Mouse (Mus musculus): Measurements from ENCODE around the gene Stk39. TPM values are rescaled to one million over a fixed set of nuclear protein-coding genes. Genes with fewer than 3 reads are reported as not detected.

The Stk39 gene
- polyA plus RNA-seq, 1 experiment from 2014 or later: 35.8 TPM

DNA sequence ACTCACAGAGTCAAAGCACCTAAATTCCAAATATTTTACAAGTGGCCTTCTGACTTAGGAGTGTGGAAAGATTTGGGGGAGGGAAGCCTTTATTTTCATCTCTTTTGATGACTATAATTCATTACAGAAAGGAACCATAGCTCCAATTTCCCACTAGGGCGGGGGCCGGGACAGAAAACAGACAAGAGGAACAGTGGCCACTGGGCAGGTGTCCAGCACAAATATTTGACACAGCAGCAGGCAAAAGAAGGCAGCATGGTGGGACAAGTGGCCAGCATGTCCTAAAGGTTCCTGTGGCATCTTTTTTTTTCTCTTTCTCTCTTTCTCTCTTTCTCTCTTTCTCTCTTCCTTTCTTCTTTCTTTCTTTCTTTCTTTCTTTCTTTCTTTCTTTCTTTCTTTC, 154.6 kb downstream of the Stk39 start:
- WGBS: 52% methylated on average over 2 of the region's 2 CpGs
- Histone ChIP-seq H3K27ac (replicated peaks) (no peak overlapping the region), H3K4me2 (no peak overlapping the region), H3K9me3 (no peaks in the 10 kb centered on the region), H3K9ac (no peak overlapping the region), H3K27me3 (no peaks in the 10 kb centered on the region), H3K4me1 (replicated peaks) (peaks cover 43% of the 10 kb centered on the region), H3K4me3 (no peak overlapping the region), H3K36me3 (no peaks in the 10 kb centered on the region)
- ATAC-seq (ENCODE audit: low read depth): no peak

DNA sequence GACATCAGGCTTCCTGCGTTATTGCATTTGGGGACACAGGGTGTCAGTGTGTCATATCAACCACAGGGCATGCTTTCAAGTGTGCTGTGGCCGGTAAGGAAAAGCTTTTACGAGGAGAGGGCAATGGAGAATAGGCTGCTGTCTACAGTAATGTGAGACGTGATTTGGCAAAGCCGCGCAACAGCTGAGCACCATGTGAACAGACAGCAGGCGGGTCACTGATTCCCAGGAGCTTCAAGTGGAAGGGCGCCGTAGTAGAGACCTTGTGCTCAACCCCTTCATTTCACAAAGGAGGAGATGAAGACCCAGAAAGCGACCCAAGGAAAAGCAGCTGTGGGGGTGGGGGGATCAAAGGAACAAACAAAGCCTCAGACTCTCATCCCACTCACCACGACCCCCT, 156.8 kb downstream of the Stk39 start:
- 67% methylated on average over 11 of the region's 11 CpGs for whole genome bisulfite sequencing
- Histone ChIP-seq H3K27me3 (no peaks in the 10 kb centered on the region), H3K9ac (no peak overlapping the region), H3K4me3 (no peak overlapping the region), H3K36me3 (no peaks in the 10 kb centered on the region), H3K4me2 (no peak overlapping the region), H3K9me3 (no peaks in the 10 kb centered on the region), H3K4me1 (replicated peaks) (peaks cover 30% of the 10 kb centered on the region), H3K27ac (replicated peaks) (0 out of 2 replicates have a peak overlapping the region, but pooled peaks have one; percentile 11)
- no peak for ATAC-seq (ENCODE audit: low read depth)

DNA sequence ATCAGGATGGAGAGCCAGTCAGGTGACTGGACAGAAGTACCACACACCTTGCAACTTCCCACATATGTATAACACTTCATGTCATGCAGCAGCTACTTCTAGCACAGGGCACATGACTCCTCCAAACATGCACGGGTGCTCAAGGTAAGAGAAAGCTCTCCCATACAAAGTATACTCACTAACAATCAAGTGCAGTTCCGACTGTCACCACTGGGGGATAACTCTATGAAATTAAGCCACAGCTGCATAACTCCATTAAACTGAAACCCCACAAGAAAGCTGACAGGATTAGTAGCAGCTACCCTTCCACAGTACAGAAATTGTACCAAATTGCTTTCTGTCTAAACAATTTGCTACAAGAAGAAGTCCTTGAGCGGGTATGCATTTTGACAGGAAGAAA, 161.9 kb downstream of the Stk39 start:
- no peak overlapping the region for H3K27ac ChIP-seq (replicated peaks)
- no peaks in the 10 kb centered on the region for H3K27me3 ChIP-seq
- no peak for ATAC-seq (ENCODE audit: low read depth)
- H3K4me3 ChIP-seq: no peak overlapping the region
- H3K36me3 ChIP-seq: peaks cover 26% of the 10 kb centered on the region
- no peak overlapping the region for H3K4me2 ChIP-seq
- WGBS: 90% methylated on average over 3 of the region's 3 CpGs
- H3K9ac ChIP-seq: no peak overlapping the region
- H3K9me3 ChIP-seq: no peaks in the 10 kb centered on the region
- H3K4me1 ChIP-seq (replicated peaks): peaks cover 3% of the 10 kb centered on the region; the same call in 1 of the 2 replicates

DNA sequence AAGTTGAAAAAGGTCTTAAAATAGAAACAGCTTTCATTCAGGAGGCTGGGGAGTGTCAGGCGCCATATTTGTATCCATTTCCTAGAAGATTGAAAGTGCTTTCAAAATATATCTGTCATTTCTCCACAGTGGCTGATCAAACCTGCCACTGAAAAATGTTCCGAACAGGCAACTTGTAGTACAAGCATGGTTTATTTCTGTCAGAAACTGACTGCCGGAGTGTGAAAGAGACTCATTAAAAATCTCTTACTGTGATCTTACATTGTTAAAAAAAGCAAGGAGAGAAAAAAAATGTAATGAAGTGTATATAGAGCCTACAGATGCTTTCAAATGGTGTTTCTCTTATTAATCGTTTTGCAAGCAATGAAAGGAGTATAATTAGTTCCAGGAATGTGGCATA, 165.5 kb downstream of the Stk39 start:
- peaks cover 32% of the 10 kb centered on the region for H3K36me3 ChIP-seq
- no peak overlapping the region for H3K4me2 ChIP-seq
- H3K27ac ChIP-seq (replicated peaks): no peak overlapping the region
- peaks cover 10% of the 10 kb centered on the region for H3K4me1 ChIP-seq (replicated peaks)
- H3K27me3 ChIP-seq: no peaks in the 10 kb centered on the region
- no peak for ATAC-seq (ENCODE audit: low read depth)
- no peak overlapping the region for H3K9ac ChIP-seq
- 76% methylated on average over 4 of the region's 4 CpGs for WGBS
- H3K9me3 ChIP-seq: no peaks in the 10 kb centered on the region
- no peak overlapping the region for H3K4me3 ChIP-seq

DNA sequence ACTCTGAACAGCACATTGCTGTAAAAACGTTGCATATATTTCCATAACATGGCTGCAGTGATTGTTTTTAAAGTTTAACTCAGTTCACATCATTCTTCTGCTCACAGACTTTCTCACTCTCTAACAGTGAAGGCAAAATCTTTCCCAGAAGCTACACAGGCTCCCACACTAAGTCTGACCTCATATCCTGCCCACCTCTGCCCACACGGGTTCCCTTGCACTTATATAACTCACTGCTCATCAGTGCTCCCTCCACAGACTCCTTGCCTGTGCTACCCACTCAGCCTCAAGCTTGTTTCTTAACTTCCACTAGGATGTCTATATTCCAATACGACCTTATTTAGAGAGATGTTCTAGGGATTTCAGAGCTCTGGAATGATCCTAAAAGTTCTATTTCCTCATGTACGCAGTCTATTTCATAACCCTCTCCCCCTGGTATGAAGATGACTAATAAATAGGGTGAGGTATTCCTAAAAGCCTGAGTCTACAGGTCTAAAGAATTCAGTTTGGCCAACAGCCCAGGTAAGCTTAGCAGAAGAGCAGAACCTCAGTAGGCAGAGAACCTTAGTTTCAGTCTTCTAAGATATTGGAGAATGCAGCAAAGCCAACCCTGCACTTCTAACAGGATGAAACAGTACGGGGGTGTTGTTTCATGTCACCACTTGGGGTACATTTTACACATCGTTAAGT, 167.2 kb downstream of the Stk39 start:
- no peak overlapping the region for H3K9ac ChIP-seq
- no peak overlapping the region for H3K4me3 ChIP-seq
- no peaks in the 10 kb centered on the region for H3K27me3 ChIP-seq
- peaks cover 12% of the 10 kb centered on the region for H3K4me1 ChIP-seq (replicated peaks)
- 84% methylated on average over 6 of the region's 6 CpGs for WGBS
- peaks cover 32% of the 10 kb centered on the region for H3K36me3 ChIP-seq
- H3K9me3 ChIP-seq: no peaks in the 10 kb centered on the region
- no peak overlapping the region for H3K4me2 ChIP-seq
- no peak overlapping the region for H3K27ac ChIP-seq (replicated peaks)
- ATAC-seq (ENCODE audit: low read depth): no peak

DNA sequence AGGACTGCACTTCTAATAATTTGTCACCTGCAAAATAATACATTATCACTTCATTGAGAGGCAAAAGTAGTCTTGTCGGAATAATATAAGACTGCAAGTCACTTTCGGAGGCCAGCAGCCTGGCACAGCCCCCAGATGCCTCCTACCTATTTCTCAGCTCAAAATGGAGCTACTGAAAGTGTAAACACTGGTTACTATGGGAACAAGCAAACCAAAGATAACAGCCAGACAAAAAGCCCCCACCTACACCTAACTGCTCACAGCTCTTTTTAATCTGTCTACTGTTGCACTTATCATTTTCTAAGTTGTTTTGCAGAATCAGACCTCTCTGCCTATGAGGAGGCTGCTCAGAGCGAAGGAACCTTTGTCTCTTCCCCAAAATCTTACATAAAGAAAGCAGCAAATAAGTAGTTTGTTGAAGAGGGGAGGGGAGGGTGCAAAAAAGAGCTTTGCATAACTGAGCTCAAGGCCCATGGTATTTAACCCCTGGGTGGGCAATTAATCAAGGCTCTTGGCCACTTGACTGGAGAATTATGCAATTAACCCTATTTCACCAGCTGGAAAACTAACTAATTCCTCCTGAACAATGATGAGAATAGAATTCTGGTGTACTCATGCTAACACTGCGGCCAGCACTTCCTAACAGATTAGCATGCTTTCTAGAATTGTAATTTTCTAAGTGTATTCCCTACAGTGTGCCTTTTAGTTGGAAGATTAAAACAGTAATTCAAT, 170.1 kb downstream of the Stk39 start:
- no peak overlapping the region for H3K9ac ChIP-seq
- no peak overlapping the region for H3K27ac ChIP-seq (replicated peaks)
- no peaks in the 10 kb centered on the region; the same call in 1 of the 2 replicates for H3K9me3 ChIP-seq
- no peak overlapping the region for H3K4me3 ChIP-seq
- no peaks in the 10 kb centered on the region for H3K27me3 ChIP-seq
- ATAC-seq (ENCODE audit: low read depth): peak; percentile 63; the same call in 1 of the 2 replicates
- no peak overlapping the region for H3K4me2 ChIP-seq
- H3K36me3 ChIP-seq: peaks cover 19% of the 10 kb centered on the region
- WGBS: 67% methylated on average over 4 of the region's 4 CpGs
- peaks cover 12% of the 10 kb centered on the region for H3K4me1 ChIP-seq (replicated peaks)

DNA sequence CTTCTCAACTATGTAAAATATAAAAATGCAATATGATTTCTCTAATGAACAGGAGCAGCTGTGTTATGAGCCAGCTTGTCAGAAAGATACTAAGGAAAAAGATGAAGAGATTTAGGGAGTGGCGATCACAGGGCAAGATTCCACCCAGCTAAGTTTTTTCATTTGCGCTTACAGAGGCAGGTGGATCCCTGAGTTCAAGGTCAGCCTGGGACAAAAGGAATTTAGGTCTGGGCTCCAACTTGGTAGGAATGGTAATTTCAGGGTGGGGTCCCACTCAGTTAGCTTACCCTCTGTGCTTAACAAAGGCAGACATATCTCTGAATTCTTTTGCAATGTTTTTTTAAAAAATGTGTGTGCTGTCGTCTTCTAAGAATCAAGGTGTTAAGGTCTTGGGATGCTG, 173.7 kb downstream of the Stk39 start:
- no peak for ATAC-seq (ENCODE audit: low read depth)
- no peak overlapping the region for H3K9ac ChIP-seq
- WGBS: 93% methylated on average over 3 of the region's 3 CpGs
- H3K27ac ChIP-seq (replicated peaks): no peak overlapping the region
- H3K36me3 ChIP-seq: no peaks in the 10 kb centered on the region; the same call in 1 of the 2 replicates
- H3K9me3 ChIP-seq: no peaks in the 10 kb centered on the region; the same call in 1 of the 2 replicates
- H3K4me2 ChIP-seq: no peak overlapping the region
- H3K4me1 ChIP-seq (replicated peaks): peaks cover 14% of the 10 kb centered on the region
- no peak overlapping the region for H3K4me3 ChIP-seq
- H3K27me3 ChIP-seq: no peaks in the 10 kb centered on the region

DNA sequence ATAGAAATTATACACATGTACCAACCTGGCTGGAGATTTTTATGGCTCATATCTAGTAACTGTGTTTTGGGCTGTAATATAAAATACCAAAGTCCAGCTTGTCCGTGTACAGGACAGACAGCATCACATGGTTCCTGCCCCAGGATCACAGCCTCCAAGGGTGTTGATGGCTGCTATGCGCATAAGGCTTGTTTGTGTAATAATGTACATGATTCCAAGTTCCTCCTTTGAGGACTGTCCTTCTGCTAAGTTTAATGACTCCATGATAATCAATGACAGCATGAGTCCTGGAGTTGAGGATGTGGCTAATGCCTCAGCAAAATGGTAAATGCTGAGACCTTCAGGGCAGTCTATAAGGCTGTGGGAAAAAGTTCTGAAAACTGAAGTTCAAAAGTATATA, 174.1 kb downstream of the Stk39 start:
- WGBS: 94% methylated on average over 2 of the region's 2 CpGs
- no peak for ATAC-seq (ENCODE audit: low read depth)

DNA sequence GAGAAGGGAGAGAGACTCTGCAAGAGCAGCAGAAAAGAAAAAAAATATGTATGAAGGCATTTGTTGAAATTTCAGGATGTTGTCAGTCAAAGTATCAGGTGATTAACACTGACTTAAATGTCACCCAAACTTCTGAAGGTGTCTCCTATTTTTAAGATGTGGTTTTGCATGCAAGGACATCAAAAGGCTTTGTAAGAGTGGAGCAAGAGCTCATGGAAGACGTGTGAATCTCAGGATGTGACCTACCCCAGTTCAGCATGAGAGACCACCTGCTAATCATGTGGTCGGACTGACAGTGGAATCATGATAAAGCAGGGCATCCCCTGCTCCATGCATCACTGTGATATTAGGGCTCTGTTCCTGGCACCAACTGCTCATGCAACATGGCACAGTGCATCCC, 175.3 kb downstream of the Stk39 start:
- 86% methylated on average over 2 of the region's 2 CpGs for WGBS
- Histone ChIP-seq H3K27ac (replicated peaks) (no peak overlapping the region), H3K4me1 (replicated peaks) (peaks cover 22% of the 10 kb centered on the region), H3K36me3 (no peaks in the 10 kb centered on the region; the same call in 1 of the 2 replicates), H3K27me3 (no peaks in the 10 kb centered on the region), H3K9ac (no peak overlapping the region), H3K9me3 (no peaks in the 10 kb centered on the region; the same call in 1 of the 2 replicates), H3K4me3 (no peak overlapping the region), H3K4me2 (no peak overlapping the region)
- ATAC-seq (ENCODE audit: low read depth): no peak

More for the DNA sequence above, 174.1 kb downstream of the Stk39 start:
- Histone ChIP-seq H3K4me2 (no peak overlapping the region), H3K4me3 (no peak overlapping the region), H3K9ac (no peak overlapping the region), H3K9me3 (no peaks in the 10 kb centered on the region; the same call in 1 of the 2 replicates), H3K36me3 (no peaks in the 10 kb centered on the region; the same call in 1 of the 2 replicates), H3K27me3 (no peaks in the 10 kb centered on the region), H3K27ac (replicated peaks) (no peak overlapping the region), H3K4me1 (replicated peaks) (peaks cover 18% of the 10 kb centered on the region)

DNA sequence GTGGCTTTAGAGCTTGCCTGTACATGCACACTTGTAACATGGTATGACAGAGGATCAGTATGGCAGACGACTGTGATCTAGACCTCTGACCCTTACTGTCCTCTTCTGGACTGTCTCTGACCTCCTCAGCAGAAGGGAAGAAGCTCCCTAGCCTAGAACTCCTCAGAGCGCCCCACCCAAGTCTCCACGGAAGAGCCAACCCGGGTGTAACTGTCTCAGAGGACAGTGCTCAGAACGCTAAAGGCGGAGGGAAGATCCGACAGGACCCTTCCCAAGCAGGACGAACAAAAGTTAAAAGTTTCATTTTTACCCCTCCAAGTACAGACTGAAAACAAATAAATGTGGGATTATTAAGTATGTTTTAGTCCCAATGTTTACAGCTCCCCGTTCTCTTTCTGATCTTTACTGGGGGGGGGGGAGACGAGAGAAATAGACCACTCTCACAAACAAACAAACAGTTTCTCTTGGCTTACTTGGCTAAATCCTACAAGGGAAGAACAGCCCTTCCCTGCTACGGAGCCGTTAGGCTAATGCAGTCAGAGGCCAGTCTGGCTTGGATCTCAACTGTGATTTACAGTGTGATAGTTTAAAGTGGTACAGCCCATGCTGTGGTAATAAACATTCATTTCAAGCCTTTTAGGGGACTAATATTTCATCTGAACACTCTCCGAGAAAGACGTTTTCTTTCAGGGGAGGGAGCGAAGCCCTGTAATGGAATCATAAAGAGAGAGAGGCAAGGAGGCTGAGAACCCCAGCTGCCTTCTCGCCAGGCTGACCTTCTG, 179.3 kb downstream of the Stk39 start:
- H3K4me2 ChIP-seq: no peak overlapping the region
- no peak overlapping the region for H3K4me3 ChIP-seq
- ATAC-seq (ENCODE audit: low read depth): peak; percentile 63
- H3K9ac ChIP-seq: no peak overlapping the region
- peaks cover 21% of the 10 kb centered on the region for H3K4me1 ChIP-seq (replicated peaks)
- H3K27ac ChIP-seq (replicated peaks): peak overlapping the region; percentile 49
- H3K36me3 ChIP-seq: no peaks in the 10 kb centered on the region
- no peaks in the 10 kb centered on the region for H3K27me3 ChIP-seq
- 49% methylated on average over 16 of the region's 16 CpGs for whole genome bisulfite sequencing
- H3K9me3 ChIP-seq: no peaks in the 10 kb centered on the region

DNA sequence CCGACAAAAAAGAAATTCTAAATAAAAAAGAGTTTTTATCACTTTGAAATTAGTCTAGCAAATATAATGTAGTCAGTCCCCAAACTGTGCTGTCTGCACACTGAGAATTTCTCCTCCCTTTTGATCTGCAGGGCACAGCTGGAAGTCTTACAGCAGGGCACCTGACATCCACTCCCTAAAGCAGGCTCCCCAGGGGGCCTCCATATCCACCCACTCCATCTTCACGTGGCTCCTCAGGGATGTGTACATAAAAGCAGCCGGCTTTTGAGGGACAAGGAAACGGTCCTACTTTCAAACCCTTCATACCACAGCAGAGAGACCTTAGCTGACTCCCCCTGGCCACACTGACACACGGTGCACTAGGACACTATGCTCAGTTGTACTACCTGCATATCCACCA, 180.2 kb downstream of the Stk39 start:
- H3K9me3 ChIP-seq: no peaks in the 10 kb centered on the region
- H3K27me3 ChIP-seq: no peaks in the 10 kb centered on the region
- H3K36me3 ChIP-seq: no peaks in the 10 kb centered on the region
- H3K9ac ChIP-seq: no peak overlapping the region
- 55% methylated on average over 5 of the region's 5 CpGs for WGBS
- H3K4me1 ChIP-seq (replicated peaks): peaks cover 21% of the 10 kb centered on the region
- H3K27ac ChIP-seq (replicated peaks): peak overlapping the region; percentile 49; the same call in 1 of the 2 replicates
- no peak overlapping the region for H3K4me2 ChIP-seq
- H3K4me3 ChIP-seq: no peak overlapping the region
- peak; percentile 53 for ATAC-seq (ENCODE audit: low read depth)

DNA sequence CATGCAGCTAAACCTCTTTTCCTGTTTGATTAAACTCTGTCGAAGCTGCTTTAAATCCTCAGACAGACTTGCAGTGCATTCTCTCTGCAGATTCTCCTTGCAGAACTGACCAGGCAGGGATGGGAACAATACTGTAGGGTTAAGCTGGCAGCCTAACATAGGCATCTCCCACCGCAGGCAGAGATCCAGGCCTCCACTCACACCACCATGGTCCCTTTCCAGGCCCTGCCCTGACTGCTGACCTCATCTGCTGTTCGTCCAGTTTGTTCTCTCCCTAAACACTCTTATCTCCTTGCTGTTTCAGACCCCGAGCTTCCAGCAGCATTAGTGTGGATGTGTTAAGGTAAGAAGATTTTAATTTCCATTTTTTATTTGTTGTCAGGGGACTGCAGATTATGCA, 182.1 kb downstream of the Stk39 start:
- no peak for ATAC-seq (ENCODE audit: low read depth)
- Histone ChIP-seq H3K9ac (no peak overlapping the region), H3K9me3 (no peaks in the 10 kb centered on the region), H3K27me3 (no peaks in the 10 kb centered on the region), H3K4me2 (no peak overlapping the region), H3K4me1 (replicated peaks) (peaks cover 21% of the 10 kb centered on the region), H3K4me3 (no peak overlapping the region), H3K36me3 (no peaks in the 10 kb centered on the region), H3K27ac (replicated peaks) (0 out of 2 replicates have a peak overlapping the region, but pooled peaks have one; percentile 6)
- 66% methylated on average over 4 of the region's 4 CpGs for WGBS
